Mouse (Mus musculus) midbrain, embryonic 12.5 days (tissue): Measurements from ENCODE around the gene S100pbp. TPM values are rescaled to one million over a fixed set of nuclear protein-coding genes. Genes with fewer than 3 reads are reported as not detected.
A peak's percentile ranks its signal among the peaks of the same experiment; 100 is the strongest.

Experiments used
- ATAC-seq: fragments of 200-750 bp; cut with Nextera tagmentation; 2 replicates; pipeline ENCODE4 v1.8.0; 2017; ENCODE audit warnings: low read depth, moderate TSS enrichment, moderate library complexity; ENCODE audit not compliant: low FRiP score
- H3K27ac ChIP-seq: fragments of 300-500 bp; sonication (generic); replicated peaks from 2 replicates; pipeline ENCODE4 v1.5.1; 2016; ENCODE audit warnings: mild to moderate bottlenecking
- H3K27me3 ChIP-seq: fragments of 300-500 bp; sonication (generic); 2 replicates; pipeline ENCODE4 v1.6.1; 2016; ENCODE audit warnings: mild to moderate bottlenecking
- H3K36me3 ChIP-seq: fragments of 300-500 bp; sonication (generic); 2 replicates; pipeline ENCODE4 v1.6.1; 2016
- H3K4me1 ChIP-seq: fragments of 300-500 bp; sonication (generic); 2 replicates; pipeline ENCODE4 v1.6.1; 2016
- H3K4me2 ChIP-seq: fragments of 300-500 bp; sonication (generic); replicated peaks from 2 replicates; pipeline ENCODE4 v1.6.1; 2016; ENCODE audit warnings: mild to moderate bottlenecking, moderate library complexity
- H3K4me3 ChIP-seq: fragments of 300-500 bp; sonication (generic); 2 replicates; pipeline ENCODE4 v1.5.1; 2016; ENCODE audit warnings: mild to moderate bottlenecking
- H3K9ac ChIP-seq: fragments of 300-500 bp; sonication (generic); replicated peaks from 2 replicates; pipeline ENCODE4 v1.6.1; 2016; ENCODE audit warnings: mild to moderate bottlenecking, moderate library complexity
- H3K9me3 ChIP-seq: fragments of 300-500 bp; sonication (generic); 2 replicates; pipeline ENCODE4 v1.6.1; 2016; ENCODE audit warnings: mild to moderate bottlenecking
- WGBS: fragments of 180-500 bp; shearing (Covaris S2); methylation state at CpG from one replicate; pipeline ENCODE4 v1.1.7; 2016; 5-methylcytosine and 5-hydroxymethylcytosine counted together
- polyA plus RNA-seq: library from polyadenylated mRNA; unstranded; fragments of >200 nt; fragmentation: Nextera tagmentation; extraction: Ambion mirVana; gene quantifications from 2 replicates; pipeline ENCODE4 v1.2.1, GENCODE M21; 2016

The S100pbp gene
- polyA plus RNA-seq, 1 experiment from 2014 or later, result 28.4 TPM

DNA sequence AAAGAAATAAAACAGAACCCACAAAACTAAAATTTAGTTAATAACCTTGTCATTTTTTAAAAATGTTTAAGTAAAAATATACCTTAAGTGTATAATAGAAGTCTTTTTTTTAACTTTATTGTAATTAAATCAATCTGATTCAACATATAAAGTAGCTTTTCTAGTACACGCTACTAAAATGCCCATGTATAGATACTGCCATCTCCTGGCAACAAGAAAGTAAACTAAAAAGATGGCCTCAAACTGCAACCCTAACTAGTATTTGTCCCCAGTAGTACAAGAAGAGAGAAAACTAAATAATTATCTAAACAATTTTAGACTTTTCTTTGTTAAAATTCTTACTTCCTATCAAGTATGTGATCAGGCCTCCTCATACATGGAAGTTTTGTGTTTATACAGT lies 10.0 kb downstream of the S100pbp start:
- WGBS, result 75% methylated on average over 1 of the region's 1 CpGs
- no peak overlapping the region for H3K4me3 ChIP-seq
- H3K27me3 ChIP-seq, result no peaks in the 10 kb centered on the region
- no peak for ATAC-seq
- no peaks in the 10 kb centered on the region for H3K9me3 ChIP-seq
- no peaks in the 10 kb centered on the region for H3K4me1 ChIP-seq
- peaks cover 50% of the 10 kb centered on the region for H3K36me3 ChIP-seq
- H3K9ac ChIP-seq, result no peak overlapping the region
- no peak overlapping the region for H3K27ac ChIP-seq
- H3K4me2 ChIP-seq, result no peak overlapping the region

GRCm38 (mm10) chr4:129172529-129172928 lies 17.0 kb downstream of the S100pbp start:
- no peak for ATAC-seq
- Histone ChIP-seq H3K9me3 (0 out of 2 replicates have a peak, but pooled peaks cover 3% of the 10 kb centered on the region), H3K4me3 (no peak overlapping the region), H3K4me1 (no peaks in the 10 kb centered on the region), H3K9ac (no peak overlapping the region), H3K27me3 (no peaks in the 10 kb centered on the region), H3K36me3 (peaks cover 33% of the 10 kb centered on the region), H3K27ac (no peak overlapping the region), H3K4me2 (no peak overlapping the region)
- WGBS, result 85% methylated on average over 1 of the region's 1 CpGs

DNA sequence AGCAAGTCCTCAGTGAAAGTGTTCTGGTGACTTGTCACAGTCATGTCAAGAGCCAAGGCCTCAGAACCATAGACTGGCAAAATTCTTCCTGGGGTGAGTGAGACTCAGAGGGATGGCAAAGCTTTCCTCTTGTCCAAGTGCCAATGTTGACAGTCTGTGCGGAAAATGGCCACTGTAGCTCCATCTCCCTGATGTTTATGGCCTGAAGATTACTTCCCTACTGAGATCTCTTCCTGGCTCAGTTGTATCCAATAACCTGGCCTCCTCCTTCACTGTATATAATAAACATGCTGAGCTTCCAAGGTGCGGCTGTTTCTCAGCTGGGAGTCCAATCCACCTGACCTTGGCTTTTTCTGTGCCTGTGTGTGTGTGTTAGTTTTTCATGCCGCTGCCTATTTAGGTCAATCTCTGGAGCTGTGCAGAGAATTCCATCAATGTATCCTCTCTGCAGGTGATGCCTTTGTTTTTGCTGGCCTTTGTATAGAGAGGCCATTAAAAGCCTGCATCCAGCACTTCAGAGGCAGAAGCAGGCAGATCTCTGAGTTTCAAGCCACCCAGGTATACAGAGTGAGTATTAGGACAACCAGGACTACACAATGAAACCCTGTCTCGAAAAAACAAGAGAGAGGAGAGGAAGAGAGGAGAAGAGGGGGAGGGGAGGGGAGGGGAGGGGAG lies 27.8 kb downstream of the S100pbp start:
- Histone ChIP-seq H3K4me2 (no peak overlapping the region), H3K27me3 (no peaks in the 10 kb centered on the region), H3K4me1 (no peaks in the 10 kb centered on the region), H3K9me3 (no peaks in the 10 kb centered on the region), H3K9ac (no peak overlapping the region), H3K36me3 (peaks cover 31% of the 10 kb centered on the region), H3K4me3 (no peak overlapping the region), H3K27ac (no peak overlapping the region)
- 92% methylated on average over 3 of the region's 4 CpGs for WGBS
- no peak for ATAC-seq

- WGBS, result 93% methylated on average over 1 of the region's 1 CpGs
These were observed 28.5 kb downstream of the S100pbp start for GRCm38 (mm10) chr4:129161076-129161475.

DNA sequence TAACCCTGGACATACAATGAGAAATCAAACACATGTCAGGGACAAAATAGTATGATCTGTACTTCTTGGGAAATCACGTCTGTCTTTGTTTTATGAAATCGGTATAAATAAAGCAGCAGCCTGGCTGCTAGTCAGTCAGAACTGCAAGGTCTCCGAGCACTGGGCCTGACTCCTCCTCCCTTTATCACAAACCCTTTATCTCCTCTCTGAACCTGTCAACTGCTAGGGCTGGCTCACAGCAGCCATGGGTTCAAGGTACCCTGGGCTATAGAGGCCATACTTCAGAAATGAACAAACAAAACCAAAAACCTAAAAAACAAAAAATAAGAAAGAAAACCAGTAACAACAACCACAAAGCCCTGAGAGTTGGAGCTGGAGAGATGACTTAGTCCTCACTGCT lies 31.0 kb downstream of the S100pbp start:
- no peak for ATAC-seq
- Histone ChIP-seq H3K36me3 (peaks cover 30% of the 10 kb centered on the region), H3K27ac (no peak overlapping the region), H3K9me3 (no peaks in the 10 kb centered on the region), H3K4me1 (no peaks in the 10 kb centered on the region), H3K9ac (no peak overlapping the region), H3K27me3 (no peaks in the 10 kb centered on the region), H3K4me3 (no peak overlapping the region), H3K4me2 (no peak overlapping the region)
- 76% methylated on average over 3 of the region's 3 CpGs for WGBS

More at GRCm38 (mm10) chr4:129161076-129161475, 28.5 kb downstream of the S100pbp start:
- ATAC-seq, result no peak
- H3K4me2 ChIP-seq, result no peak overlapping the region
- no peaks in the 10 kb centered on the region for H3K4me1 ChIP-seq
- peaks cover 33% of the 10 kb centered on the region for H3K36me3 ChIP-seq
- H3K27me3 ChIP-seq, result no peaks in the 10 kb centered on the region
- H3K4me3 ChIP-seq, result no peak overlapping the region
- no peak overlapping the region for H3K9ac ChIP-seq
- no peaks in the 10 kb centered on the region for H3K9me3 ChIP-seq
- no peak overlapping the region for H3K27ac ChIP-seq

GRCm38 (mm10) chr4:129157541-129157940 lies 32.0 kb downstream of the S100pbp start:
- H3K27ac ChIP-seq, result no peak overlapping the region
- H3K4me2 ChIP-seq, result no peak overlapping the region
- H3K36me3 ChIP-seq, result peaks cover 40% of the 10 kb centered on the region
- no peaks in the 10 kb centered on the region for H3K4me1 ChIP-seq
- ATAC-seq, result no peak
- H3K9me3 ChIP-seq, result no peaks in the 10 kb centered on the region
- WGBS, result 74% methylated on average over 5 of the region's 5 CpGs
- no peak overlapping the region for H3K4me3 ChIP-seq
- H3K27me3 ChIP-seq, result no peaks in the 10 kb centered on the region
- no peak overlapping the region for H3K9ac ChIP-seq

DNA sequence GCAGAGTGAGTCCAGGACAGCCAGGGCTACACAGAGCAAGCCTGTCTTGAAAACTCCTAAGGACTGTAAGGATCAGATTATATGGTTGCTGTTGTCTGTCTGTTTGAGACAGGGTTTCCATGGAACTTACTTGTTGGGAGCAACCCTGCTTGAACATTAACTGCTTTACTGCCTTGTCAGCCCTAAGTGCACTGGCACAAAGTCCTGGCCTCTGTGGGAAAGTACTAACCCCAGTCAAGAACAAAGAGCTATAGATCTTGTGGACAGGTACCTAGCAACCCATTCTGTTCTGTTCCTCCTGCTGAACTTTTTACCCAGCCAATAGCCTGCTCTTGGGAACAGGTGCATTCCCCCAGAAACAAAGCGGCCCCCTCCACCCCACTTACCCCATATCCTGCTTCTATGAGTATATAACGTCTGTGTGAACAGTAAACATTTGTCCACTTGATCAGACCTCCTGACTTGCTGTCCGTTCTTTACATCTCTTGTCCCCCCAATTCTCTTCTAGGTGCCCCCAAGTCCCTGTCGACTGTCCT lies 38.2 kb downstream of the S100pbp start:
- Histone ChIP-seq H3K27me3 (no peaks in the 10 kb centered on the region), H3K4me1 (no peaks in the 10 kb centered on the region), H3K4me3 (no peak overlapping the region), H3K27ac (no peak overlapping the region), H3K36me3 (peaks cover 58% of the 10 kb centered on the region), H3K4me2 (no peak overlapping the region), H3K9ac (no peak overlapping the region), H3K9me3 (no peaks in the 10 kb centered on the region)
- 90% methylated on average over 4 of the region's 4 CpGs for WGBS
- no peak for ATAC-seq

GRCm38 (mm10) chr4:129149321-129149720 lies 40.2 kb downstream of the S100pbp start:
- H3K36me3 ChIP-seq, result peaks cover 46% of the 10 kb centered on the region
- no peaks in the 10 kb centered on the region for H3K27me3 ChIP-seq
- H3K9ac ChIP-seq, result no peak overlapping the region
- ATAC-seq, result no peak
- 95% methylated on average over 1 of the region's 1 CpGs for WGBS
- H3K4me2 ChIP-seq, result no peak overlapping the region
- H3K9me3 ChIP-seq, result no peaks in the 10 kb centered on the region
- H3K4me3 ChIP-seq, result no peak overlapping the region
- H3K27ac ChIP-seq, result no peak overlapping the region
- peaks cover 9% of the 10 kb centered on the region for H3K4me1 ChIP-seq

DNA sequence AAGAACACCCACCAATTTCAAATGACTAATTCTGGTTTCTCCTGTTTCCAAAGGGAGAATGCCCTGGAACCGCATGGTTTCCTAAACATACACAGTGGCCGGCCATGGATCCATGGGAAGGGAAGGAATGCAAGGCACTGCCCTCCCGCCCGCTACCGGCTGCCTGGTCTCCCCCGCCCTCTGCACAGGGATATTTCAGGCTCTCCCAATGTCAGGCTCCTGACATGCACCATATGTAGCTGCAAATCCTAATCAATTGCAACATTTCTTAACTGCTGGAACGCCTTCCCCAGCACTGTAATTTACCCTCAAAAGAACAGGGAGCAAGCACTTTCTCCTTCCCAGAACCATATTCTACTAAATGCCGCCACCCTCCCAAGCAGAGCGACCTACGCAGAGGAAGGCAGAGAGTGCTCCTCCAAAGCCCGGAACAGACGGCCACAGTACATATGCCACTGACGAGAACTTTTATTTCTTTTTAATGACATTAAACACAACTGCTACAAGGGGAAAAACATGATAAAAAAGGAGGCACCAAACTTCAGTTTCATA lies 41.9 kb downstream of the S100pbp start:
- Histone ChIP-seq H3K9ac (no peak overlapping the region), H3K4me2 (no peak overlapping the region), H3K36me3 (peaks cover 31% of the 10 kb centered on the region), H3K27ac (no peak overlapping the region), H3K27me3 (no peaks in the 10 kb centered on the region), H3K4me3 (no peak overlapping the region), H3K9me3 (no peaks in the 10 kb centered on the region), H3K4me1 (peaks cover 12% of the 10 kb centered on the region)
- WGBS, result 93% methylated on average over 13 of the region's 13 CpGs
- no peak for ATAC-seq

DNA sequence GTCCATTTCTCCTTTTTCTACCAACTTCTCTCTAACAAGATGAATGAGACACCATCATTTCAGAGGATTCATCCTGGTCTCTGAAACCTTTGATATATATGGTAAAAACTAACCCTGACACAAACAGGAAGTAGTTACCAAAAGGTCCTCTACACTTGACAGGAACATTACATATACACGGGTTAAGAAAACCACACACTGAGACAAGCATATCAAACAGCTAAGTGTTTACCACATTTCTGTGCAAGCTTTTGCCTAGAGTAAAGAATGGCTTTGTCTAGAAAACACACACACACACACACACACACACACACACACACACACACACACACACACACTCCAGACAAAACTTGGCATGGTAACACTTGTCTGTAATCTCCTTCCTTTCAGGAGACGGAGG lies 43.1 kb downstream of the S100pbp start:
- H3K9me3 ChIP-seq, result no peaks in the 10 kb centered on the region
- no peaks in the 10 kb centered on the region for H3K27me3 ChIP-seq
- H3K4me2 ChIP-seq, result no peak overlapping the region
- 73% methylated on average over 2 of the region's 2 CpGs for WGBS
- H3K27ac ChIP-seq, result no peak overlapping the region
- no peak overlapping the region for H3K4me3 ChIP-seq
- no peak for ATAC-seq
- peaks cover 20% of the 10 kb centered on the region; the same call in 1 of the 2 replicates for H3K36me3 ChIP-seq
- H3K9ac ChIP-seq, result no peak overlapping the region
- H3K4me1 ChIP-seq, result peaks cover 17% of the 10 kb centered on the region

DNA sequence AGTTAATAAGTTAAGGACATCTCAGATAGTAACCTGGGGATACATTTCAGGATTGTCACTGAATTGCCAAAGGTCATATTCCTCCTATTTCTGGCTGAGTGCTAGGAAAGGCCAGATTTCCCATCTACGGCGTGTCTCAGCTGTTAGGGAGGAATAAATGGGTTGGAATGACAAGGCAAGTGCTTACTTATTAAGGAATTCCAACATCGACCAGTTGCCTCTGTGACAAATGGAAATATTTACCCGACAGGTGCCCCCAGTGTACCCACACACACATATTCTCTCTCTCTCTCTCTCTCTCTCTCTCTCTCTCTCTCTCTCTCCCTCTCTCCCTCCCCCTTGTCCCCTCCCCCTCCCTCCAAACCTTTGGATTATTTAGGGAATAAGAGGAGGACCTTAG lies 43.6 kb downstream of the S100pbp start:
- H3K27ac ChIP-seq, result no peak overlapping the region
- 86% methylated on average over 4 of the region's 4 CpGs for WGBS
- no peaks in the 10 kb centered on the region for H3K9me3 ChIP-seq
- H3K36me3 ChIP-seq, result peaks cover 16% of the 10 kb centered on the region; the same call in 1 of the 2 replicates
- H3K27me3 ChIP-seq, result no peaks in the 10 kb centered on the region
- ATAC-seq, result no peak
- H3K4me2 ChIP-seq, result no peak overlapping the region
- H3K4me1 ChIP-seq, result peaks cover 18% of the 10 kb centered on the region
- H3K4me3 ChIP-seq, result no peak overlapping the region
- H3K9ac ChIP-seq, result no peak overlapping the region

- H3K27me3 ChIP-seq, result no peaks in the 10 kb centered on the region
- 81% methylated on average over 4 of the region's 4 CpGs for WGBS
These were observed 44.1 kb downstream of the S100pbp start for GRCm38 (mm10) chr4:129145411-129145810.

More at GRCm38 (mm10) chr4:129145411-129145810, 44.1 kb downstream of the S100pbp start:
- Histone ChIP-seq H3K4me1 (peaks cover 18% of the 10 kb centered on the region), H3K27ac (0 out of 2 replicates have a peak overlapping the region, but pooled peaks have one; percentile 46), H3K4me3 (no peak overlapping the region), H3K9ac (no peak overlapping the region), H3K9me3 (no peaks in the 10 kb centered on the region), H3K4me2 (no peak overlapping the region), H3K36me3 (peaks cover 13% of the 10 kb centered on the region; the same call in 1 of the 2 replicates)
- ATAC-seq, result no peak
